Mouse (Mus musculus): ENCODE data around the gene Mapk8. TPM values are rescaled to one million over a fixed set of nuclear protein-coding genes. Genes with fewer than 3 reads are reported as not detected.
"Not testable (repeated sequence)": the region's sequence is repeated elsewhere in the genome, so short reads cannot be mapped to it uniquely, and the experiment has no call there.

The Mapk8 gene
- polyA plus RNA-seq, 1 experiment from 2014 or later = 41.2 TPM

DNA sequence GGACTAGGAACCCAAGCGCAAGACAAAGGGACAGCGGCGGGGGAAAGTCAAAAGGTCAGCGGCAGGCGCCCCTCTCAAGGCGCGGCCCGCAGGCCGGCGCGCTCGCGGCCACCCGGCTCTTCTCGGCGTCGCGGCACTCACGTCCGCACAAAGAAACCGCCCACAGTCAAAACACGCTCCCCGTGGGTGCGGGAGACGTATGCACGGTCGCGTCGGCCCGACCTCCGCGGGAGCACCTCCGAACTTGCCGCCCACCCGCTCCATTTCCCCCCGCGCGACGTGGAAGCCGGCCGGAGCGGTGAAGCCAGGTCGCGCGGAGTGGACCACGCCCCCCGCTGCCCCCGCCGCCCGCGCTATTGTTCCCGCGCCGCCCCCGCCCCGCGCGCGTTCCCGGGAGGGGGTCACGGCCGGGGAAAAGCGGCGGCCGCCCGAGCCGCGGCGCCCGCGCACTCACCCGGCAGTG, 366 bp downstream of the Mapk8 start:
- peak; percentile 68 for ATAC-seq (ENCODE audit: low read depth)
- Histone ChIP-seq H3K4me3 (peak overlapping the region; percentile 88), H3K9me3 (no peaks in the 10 kb centered on the region), H3K36me3 (no peaks in the 10 kb centered on the region), H3K4me1 (replicated peaks) (peaks cover 22% of the 10 kb centered on the region), H3K4me2 (peak overlapping the region; percentile 69), H3K27me3 (peaks cover 34% of the 10 kb centered on the region), H3K9ac (peak overlapping the region; percentile 97), H3K27ac (replicated peaks) (peak overlapping the region; percentile 96)
- WGBS = under 1% methylated on average over 66 of the region's 72 CpGs

- Histone ChIP-seq H3K9me3 (no peaks in the 10 kb centered on the region), H3K36me3 (no peaks in the 10 kb centered on the region), H3K4me1 (replicated peaks) (peaks cover 22% of the 10 kb centered on the region), H3K4me3 (peak overlapping the region; percentile 88), H3K27me3 (peaks cover 27% of the 10 kb centered on the region), H3K4me2 (peak overlapping the region; percentile 69), H3K27ac (replicated peaks) (peak overlapping the region; percentile 96), H3K9ac (peak overlapping the region; percentile 97)
- WGBS = 31% methylated on average over 3 of the region's 3 CpGs
- ATAC-seq (ENCODE audit: low read depth) = no peak
Observed at GRCm38 (mm10) chr14:33445962-33446361, 996 bp downstream of the Mapk8 start.

GRCm38 (mm10) chr14:33443780-33444179, 3.2 kb downstream of the Mapk8 start:
- Histone ChIP-seq H3K4me1 (replicated peaks) (peaks cover 22% of the 10 kb centered on the region), H3K27ac (replicated peaks) (no peak overlapping the region), H3K36me3 (no peaks in the 10 kb centered on the region), H3K4me3 (no peak overlapping the region), H3K9me3 (no peaks in the 10 kb centered on the region), H3K27me3 (peaks cover 6% of the 10 kb centered on the region), H3K4me2 (no peak overlapping the region), H3K9ac (no peak overlapping the region)
- WGBS = 93% methylated on average over 2 of the region's 2 CpGs
- ATAC-seq (ENCODE audit: low read depth) = no peak

- not testable (repeated sequence) for H3K4me2 ChIP-seq; H3K4me3 ChIP-seq; H3K9me3 ChIP-seq; H3K4me1 ChIP-seq (replicated peaks); H3K36me3 ChIP-seq; H3K27ac ChIP-seq (replicated peaks); ATAC-seq (ENCODE audit: low read depth); H3K27me3 ChIP-seq; H3K9ac ChIP-seq
- 86% methylated on average over 4 of the region's 4 CpGs for WGBS
Observed at GRCm38 (mm10) chr14:33432485-33432884, 14.5 kb downstream of the Mapk8 start.

DNA sequence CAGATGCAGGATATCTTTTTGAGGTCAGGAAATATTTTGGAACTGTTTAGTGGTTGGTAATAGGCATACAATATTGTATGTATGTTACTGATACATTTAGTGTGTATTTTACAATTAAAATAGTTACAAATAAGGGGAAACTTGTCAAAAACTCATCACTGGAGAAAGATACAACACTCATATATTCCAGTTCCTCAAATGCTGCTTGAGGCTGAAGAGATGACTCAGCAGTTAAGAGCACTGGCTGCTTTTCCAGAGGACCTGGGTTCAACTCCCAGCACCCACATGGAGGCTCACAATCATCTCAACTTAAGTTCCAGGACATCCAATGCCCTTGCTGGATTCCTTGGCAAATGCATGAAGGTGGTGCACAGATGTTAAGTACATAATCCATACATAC, 22.8 kb downstream of the Mapk8 start:
- Histone ChIP-seq H3K4me3 (no peak overlapping the region), H3K9me3 (no peaks in the 10 kb centered on the region), H3K9ac (no peak overlapping the region)

DNA sequence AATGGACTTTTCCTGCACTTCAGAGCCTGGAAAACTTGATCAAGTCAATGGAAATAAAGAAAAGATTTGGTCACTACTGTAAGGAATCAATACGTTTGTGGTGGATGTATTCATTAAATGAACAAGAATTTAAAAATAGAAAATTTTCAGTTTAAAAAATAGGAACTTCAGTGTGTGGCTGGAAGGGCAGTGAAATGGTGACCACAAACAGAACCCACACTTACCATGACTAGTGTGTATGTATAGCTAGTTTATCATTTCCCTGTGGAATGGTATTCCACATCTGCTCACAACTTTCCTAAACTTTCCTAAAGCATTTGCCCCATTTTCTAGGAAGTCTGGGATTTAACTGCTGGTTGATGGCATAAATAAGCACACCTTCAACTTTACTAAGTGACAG, 24.0 kb downstream of the Mapk8 start:
- no peaks in the 10 kb centered on the region for H3K36me3 ChIP-seq
- H3K9me3 ChIP-seq = no peaks in the 10 kb centered on the region
- no peak overlapping the region for H3K4me2 ChIP-seq
- no peak for ATAC-seq (ENCODE audit: low read depth)
- no peaks in the 10 kb centered on the region for H3K4me1 ChIP-seq (replicated peaks)
- no peak overlapping the region for H3K9ac ChIP-seq
- no peak overlapping the region for H3K4me3 ChIP-seq
- 95% methylated on average over 1 of the region's 1 CpGs for WGBS
- no peak overlapping the region for H3K27ac ChIP-seq (replicated peaks)
- H3K27me3 ChIP-seq = no peaks in the 10 kb centered on the region

More for the DNA sequence above, 22.8 kb downstream of the Mapk8 start:
- H3K4me1 ChIP-seq (replicated peaks) = no peaks in the 10 kb centered on the region
- ATAC-seq (ENCODE audit: low read depth) = no peak
- no peaks in the 10 kb centered on the region for H3K27me3 ChIP-seq
- H3K36me3 ChIP-seq = no peaks in the 10 kb centered on the region
- H3K27ac ChIP-seq (replicated peaks) = no peak overlapping the region
- no peak overlapping the region for H3K4me2 ChIP-seq

- Histone ChIP-seq H3K27ac (replicated peaks) (no peak overlapping the region), H3K36me3 (no peaks in the 10 kb centered on the region), H3K27me3 (no peaks in the 10 kb centered on the region), H3K4me1 (replicated peaks) (no peaks in the 10 kb centered on the region), H3K9me3 (no peaks in the 10 kb centered on the region), H3K9ac (no peak overlapping the region), H3K4me3 (no peak overlapping the region), H3K4me2 (no peak overlapping the region)
- WGBS = 94% methylated on average over 3 of the region's 3 CpGs
- no peak for ATAC-seq (ENCODE audit: low read depth)
Observed at GRCm38 (mm10) chr14:33418311-33418909, 28.5 kb downstream of the Mapk8 start.

DNA sequence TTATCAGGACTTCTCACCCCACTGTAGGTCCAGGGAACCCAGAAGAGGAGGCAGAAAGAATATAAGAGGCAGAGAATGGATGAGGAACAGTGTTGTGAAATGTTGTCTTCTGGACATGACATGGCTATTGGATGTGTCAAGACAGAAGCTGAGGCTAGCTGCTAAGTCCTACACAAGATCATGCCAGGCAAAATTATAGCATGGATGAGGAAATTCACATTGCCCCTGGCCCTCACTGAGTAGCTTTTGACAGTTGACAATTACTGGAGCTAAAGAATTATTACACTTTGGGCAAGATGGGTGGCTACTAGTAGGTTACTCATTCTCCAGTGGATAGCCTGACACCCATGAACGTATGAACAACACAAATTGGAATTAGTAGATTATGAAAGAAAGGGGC, 31.2 kb downstream of the Mapk8 start:
- no peaks in the 10 kb centered on the region for H3K27me3 ChIP-seq
- WGBS = 90% methylated on average over 1 of the region's 1 CpGs
- H3K4me1 ChIP-seq (replicated peaks) = no peaks in the 10 kb centered on the region
- H3K4me2 ChIP-seq = no peak overlapping the region
- ATAC-seq (ENCODE audit: low read depth) = no peak
- H3K4me3 ChIP-seq = no peak overlapping the region
- H3K27ac ChIP-seq (replicated peaks) = no peak overlapping the region
- H3K9me3 ChIP-seq = no peaks in the 10 kb centered on the region
- H3K9ac ChIP-seq = no peak overlapping the region
- H3K36me3 ChIP-seq = 0 out of 2 replicates have a peak, but pooled peaks cover under 1% of the 10 kb centered on the region

- H3K36me3 ChIP-seq = peaks cover 20% of the 10 kb centered on the region
- ATAC-seq (ENCODE audit: low read depth) = no peak
- H3K4me1 ChIP-seq (replicated peaks) = no peaks in the 10 kb centered on the region
- WGBS = 98% methylated on average over 1 of the region's 1 CpGs
- no peak overlapping the region for H3K4me2 ChIP-seq
- no peak overlapping the region for H3K9ac ChIP-seq
- no peaks in the 10 kb centered on the region for H3K27me3 ChIP-seq
- H3K4me3 ChIP-seq = no peak overlapping the region
- H3K27ac ChIP-seq (replicated peaks) = no peak overlapping the region
- H3K9me3 ChIP-seq = no peaks in the 10 kb centered on the region
Observed at GRCm38 (mm10) chr14:33402331-33402730, 44.6 kb downstream of the Mapk8 start.

- Histone ChIP-seq H3K9me3 (no peaks in the 10 kb centered on the region), H3K36me3 (peaks cover 17% of the 10 kb centered on the region), H3K4me1 (replicated peaks) (no peaks in the 10 kb centered on the region), H3K9ac (no peak overlapping the region), H3K27me3 (no peaks in the 10 kb centered on the region), H3K4me3 (no peak overlapping the region), H3K4me2 (no peak overlapping the region), H3K27ac (replicated peaks) (no peak overlapping the region)
- WGBS = 79% methylated on average over 3 of the region's 3 CpGs
- no peak for ATAC-seq (ENCODE audit: low read depth)
Observed at GRCm38 (mm10) chr14:33400019-33400418, 46.9 kb downstream of the Mapk8 start.

GRCm38 (mm10) chr14:33398065-33398860, 48.7 kb downstream of the Mapk8 start:
- no peak overlapping the region for H3K9ac ChIP-seq
- H3K27me3 ChIP-seq = no peaks in the 10 kb centered on the region
- H3K4me3 ChIP-seq = no peak overlapping the region
- H3K27ac ChIP-seq (replicated peaks) = no peak overlapping the region
- H3K36me3 ChIP-seq = peaks cover 17% of the 10 kb centered on the region
- H3K4me2 ChIP-seq = no peak overlapping the region
- H3K9me3 ChIP-seq = no peaks in the 10 kb centered on the region
- H3K4me1 ChIP-seq (replicated peaks) = no peaks in the 10 kb centered on the region
- 84% methylated on average over 5 of the region's 5 CpGs for WGBS
- no peak for ATAC-seq (ENCODE audit: low read depth)

DNA sequence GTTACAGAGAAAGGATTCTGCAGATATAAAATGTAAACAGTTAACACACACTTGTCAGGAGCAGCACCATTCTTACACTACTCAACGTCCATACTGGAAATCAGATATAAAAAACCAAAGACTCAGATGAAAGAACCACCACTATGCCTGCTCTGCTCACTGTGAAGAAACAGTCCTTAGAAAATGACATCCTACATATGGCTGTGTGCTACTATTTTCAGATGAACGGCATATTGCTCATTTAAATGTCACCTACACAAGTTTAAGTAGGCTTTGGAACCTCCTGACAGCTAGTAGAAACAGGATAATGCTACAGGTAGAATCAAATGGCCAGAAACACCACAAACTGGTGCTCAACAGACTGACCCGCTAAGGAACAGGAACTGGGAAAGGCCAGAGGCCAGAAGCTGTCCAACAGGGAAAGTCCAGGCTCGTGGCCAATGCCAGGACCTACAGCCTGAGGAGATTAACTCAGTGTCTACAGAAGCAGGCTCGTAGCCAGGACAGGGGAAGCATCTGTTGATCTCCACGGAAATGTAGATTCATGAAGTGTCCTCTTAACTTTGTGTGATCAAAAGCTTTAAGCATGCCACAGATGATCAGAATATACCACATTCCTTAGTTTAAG, 66.0 kb downstream of the Mapk8 start:
- H3K27me3 ChIP-seq = no peaks in the 10 kb centered on the region
- H3K4me1 ChIP-seq (replicated peaks) = no peaks in the 10 kb centered on the region
- H3K4me3 ChIP-seq = no peak overlapping the region
- no peaks in the 10 kb centered on the region for H3K9me3 ChIP-seq
- WGBS = 92% methylated on average over 6 of the region's 6 CpGs
- H3K27ac ChIP-seq (replicated peaks) = no peak overlapping the region
- peaks cover 50% of the 10 kb centered on the region for H3K36me3 ChIP-seq
- no peak overlapping the region for H3K9ac ChIP-seq
- ATAC-seq (ENCODE audit: low read depth) = no peak
- no peak overlapping the region for H3K4me2 ChIP-seq

Measured in neural tube, embryonic 13.5 days (tissue).